In the genomic region with DNA sequence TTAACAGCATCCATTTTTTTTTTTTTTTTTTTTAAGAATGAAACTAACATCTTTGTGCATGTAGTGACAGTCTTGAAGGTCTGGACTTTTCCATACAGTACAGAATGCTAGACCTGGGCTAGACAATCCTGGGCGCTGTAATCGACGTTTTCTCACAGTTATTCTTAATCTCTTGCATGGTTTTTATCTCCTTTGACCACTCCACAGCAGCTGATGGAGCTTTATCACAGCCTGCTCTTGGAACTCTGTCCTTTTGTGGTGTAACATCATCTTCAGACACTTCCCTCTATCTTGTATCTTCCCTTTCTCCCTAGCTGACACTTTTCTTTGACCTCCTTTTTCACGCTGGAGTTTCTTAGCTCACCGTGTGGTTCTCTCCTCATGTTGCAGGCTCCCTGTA, we compare ENCODE assay signal across 31 mouse cellular contexts.
DNase-seq lines count a peak whose midpoint lies in the region; ATAC-seq and TF ChIP-seq lines count a peak whose summit lies in the region.
"Had no signal": no experiment of that assay in that cellular context is flagged by ENCODE, and none has a peak within 500 bp of the region (broad histone marks: within the 10 kb centered on the region; RNA-seq: fewer than 3 reads in every experiment).

No protein-coding gene starts in this region.

- H3K27me3 ChIP-seq in liver, embryonic 14.5 days (ENCODE audit: control insufficient read depth, insufficient read depth, low read length): no peaks in the 10 kb centered on the region
- H3K27me3 ChIP-seq in midbrain, embryonic 13.5 days: no peaks in the 10 kb centered on the region
- no peaks in the 10 kb centered on the region for H3K27me3 ChIP-seq in thymus, adult 2 months (ENCODE audit: control insufficient read depth, insufficient read depth, low read length)
- H3K27me3 ChIP-seq: embryonic facial prominence, embryonic 15.5 days; hindbrain, embryonic 12.5 days; intestine, embryonic 15.5 days; limb, embryonic 13.5 days; midbrain, embryonic 12.5 days; neural tube, embryonic 13.5 days; Patski had no signal

- no peaks in the 10 kb centered on the region for H3K9me3 ChIP-seq in liver, embryonic 14.5 days (ENCODE audit: control insufficient read depth, low read length)
- no peaks in the 10 kb centered on the region for H3K9me3 ChIP-seq in midbrain, embryonic 13.5 days
- H3K9me3 ChIP-seq: embryonic facial prominence, embryonic 10.5 days; embryonic facial prominence, embryonic 15.5 days; hindbrain, embryonic 12.5 days; intestine, embryonic 15.5 days; limb, embryonic 13.5 days; midbrain, embryonic 12.5 days; neural tube, embryonic 13.5 days had no signal

- peak overlapping the region; percentile 40 for H3K4me2 ChIP-seq in liver, embryonic 14.5 days (ENCODE audit: low read depth)
- no peak overlapping the region for H3K4me2 ChIP-seq in midbrain, embryonic 13.5 days (replicated peaks)
- H3K4me2 ChIP-seq: embryonic facial prominence, embryonic 15.5 days; hindbrain, embryonic 12.5 days; intestine, embryonic 15.5 days; limb, embryonic 13.5 days; midbrain, embryonic 12.5 days; neural tube, embryonic 13.5 days had no signal

- H3K4me1 ChIP-seq in liver, embryonic 14.5 days (replicated peaks; ENCODE audit: control insufficient read depth in 2 of 2, insufficient read depth in 2 of 2, low read length in 1 of 2): peaks cover 38% of the 10 kb centered on the region in 2 experiments
- H3K4me1 ChIP-seq in midbrain, embryonic 13.5 days (replicated peaks): peaks cover 6% of the 10 kb centered on the region; the same call in 1 of the 2 replicates
- H3K4me1 ChIP-seq in thymus, adult 2 months (replicated peaks; ENCODE audit: control insufficient read depth, insufficient read depth, low read length): peaks cover 14% of the 10 kb centered on the region
- H3K4me1 ChIP-seq: embryonic facial prominence, embryonic 15.5 days; limb, embryonic 13.5 days had no signal

- WGBS in liver, embryonic 14.5 days (ENCODE audit: insufficient replicate concordance): 3% methylated on average over 5 of the region's 5 CpGs
- WGBS in midbrain, embryonic 13.5 days: 68% methylated on average over 5 of the region's 5 CpGs
- WGBS in thymus, adult 2 months: 57% methylated on average over 5 of the region's 5 CpGs

- H3K9ac ChIP-seq in liver, embryonic 14.5 days (replicated peaks): peak overlapping the region; percentile 27; the same call in 1 of the 2 replicates
- no peak overlapping the region for H3K9ac ChIP-seq in midbrain, embryonic 13.5 days (replicated peaks)
- H3K9ac ChIP-seq: embryonic facial prominence, embryonic 15.5 days; hindbrain, embryonic 12.5 days; intestine, embryonic 15.5 days; limb, embryonic 13.5 days; midbrain, embryonic 12.5 days; neural tube, embryonic 13.5 days had no signal

- no peak for TF ChIP-seq POLR2A in thymus, adult 2 months (IDR thresholded peaks at IDR 0.05; ENCODE audit: control insufficient read depth, extremely low read depth, insufficient read depth, low read length, poor library complexity)

- H3K4me3 ChIP-seq in liver, embryonic 14.5 days (ENCODE audit: insufficient read depth in 1 of 2, low read depth in 2 of 2, low read length in 2 of 2): no peak overlapping the region
- no peak overlapping the region for H3K4me3 ChIP-seq in midbrain, embryonic 13.5 days (replicated peaks)
- no peak overlapping the region for H3K4me3 ChIP-seq in thymus, adult 2 months (ENCODE audit: control insufficient read depth, insufficient read depth, low read length)
- H3K4me3 ChIP-seq: embryonic facial prominence, embryonic 10.5 days; embryonic facial prominence, embryonic 15.5 days; hindbrain, embryonic 12.5 days; intestine, embryonic 15.5 days; layer of hippocampus, adult 2 months; limb, embryonic 13.5 days; midbrain, embryonic 12.5 days; neural tube, embryonic 13.5 days had no signal

- peak; percentile 58 for ATAC-seq in erythroid progenitor cell, adult 5-6 weeks (replicated peaks; ENCODE audit: low FRiP score, poor library complexity, severe bottlenecking)
- peak; percentile 71 for ATAC-seq in liver, embryonic 14.5 days (ENCODE audit: insufficient read depth)
- peak; percentile 42 for ATAC-seq in megakaryocyte-erythroid progenitor cell, adult 5-6 weeks (replicated peaks; ENCODE audit: low FRiP score, low TSS enrichment, poor library complexity, severe bottlenecking)
- no peak for ATAC-seq in midbrain, embryonic 13.5 days
- ATAC-seq: forebrain, embryonic 14.5 days; hindbrain, postnatal 0 days; intestine, embryonic 15.5 days; Patski had no signal

- no peaks in the 10 kb centered on the region for H3K36me3 ChIP-seq in liver, embryonic 14.5 days (replicated peaks; ENCODE audit: control insufficient read depth, insufficient read depth, low read depth)
- H3K36me3 ChIP-seq in midbrain, embryonic 13.5 days: no peaks in the 10 kb centered on the region
- no peaks in the 10 kb centered on the region for H3K36me3 ChIP-seq in thymus, adult 2 months (ENCODE audit: control insufficient read depth, insufficient read depth, low read length)
- H3K36me3 ChIP-seq: embryonic facial prominence, embryonic 10.5 days; embryonic facial prominence, embryonic 15.5 days; hindbrain, embryonic 12.5 days; intestine, embryonic 15.5 days; limb, embryonic 13.5 days; midbrain, embryonic 12.5 days; neural tube, embryonic 13.5 days had no signal

- TF ChIP-seq EP300 in liver, embryonic 14.5 days (IDR thresholded peaks at IDR 0.05; ENCODE audit: low read depth): peak; percentile 86

- TF ChIP-seq CTCF in liver, embryonic 14.5 days (IDR thresholded peaks at IDR 0.05; ENCODE audit: low read depth): no peak
- no peak for TF ChIP-seq CTCF in thymus, adult 2 months (IDR thresholded peaks at IDR 0.05; ENCODE audit: borderline replicate concordance, control insufficient read depth, extremely low read depth, insufficient read depth, low read length, poor library complexity)

- no peak overlapping the region for H3K27ac ChIP-seq in liver, embryonic 14.5 days
- no peak overlapping the region for H3K27ac ChIP-seq in midbrain, embryonic 13.5 days
- H3K27ac ChIP-seq in thymus, adult 2 months (ENCODE audit: control insufficient read depth, insufficient read depth, low read length): no peak overlapping the region
- H3K27ac ChIP-seq: embryonic facial prominence, embryonic 10.5 days; embryonic facial prominence, embryonic 15.5 days; hindbrain, embryonic 12.5 days; hindbrain, postnatal 0 days; intestine, embryonic 15.5 days; layer of hippocampus, adult 2 months; limb, embryonic 13.5 days; midbrain, embryonic 12.5 days; neural tube, embryonic 13.5 days had no signal

- peak; percentile 42 for DNase-seq in c-Kit-positive CD71-positive TER-119-positive erythroid progenitor cells, embryonic 14.5 days (ENCODE audit: low spot score)
- DNase-seq in liver, embryonic 14.5 days (ENCODE audit: low read depth in 3 of 3, low spot score in 3 of 3): peak in 2 of 3 experiments; percentile 43 to 56
- no peak for DNase-seq in MN1 (ENCODE audit: low spot score)
- DNase-seq in thymus, adult 2 months: no peak
- DNase-seq: adrenal gland, postnatal 10 days; B cell, adult 2 months; cerebellum, adult 11-12 months; cerebellum, postnatal 10 days; gastrocnemius, postnatal 14 days; heart, adult 18-20 months; heart, postnatal 14 days; kidney, adult 2 months; kidney, postnatal 36 days; lung, adult 2 months; lung, postnatal 14 days; right cerebral cortex, postnatal 4 days; thymus, postnatal 14 days had no signal

Comparison
In these comparisons a context has a peak if more than half of its experiments do, and no peak if none do; other contexts are left out.
1. DNase-seq: peak in c-Kit-positive CD71-positive TER-119-positive erythroid progenitor cells, embryonic 14.5 days (single experiment) and liver, embryonic 14.5 days (2 of 3); none in MN1 (single experiment) and thymus, adult 2 months (single experiment).